27 mouse cellular contexts compared by ENCODE assay signal in the genomic region with DNA sequence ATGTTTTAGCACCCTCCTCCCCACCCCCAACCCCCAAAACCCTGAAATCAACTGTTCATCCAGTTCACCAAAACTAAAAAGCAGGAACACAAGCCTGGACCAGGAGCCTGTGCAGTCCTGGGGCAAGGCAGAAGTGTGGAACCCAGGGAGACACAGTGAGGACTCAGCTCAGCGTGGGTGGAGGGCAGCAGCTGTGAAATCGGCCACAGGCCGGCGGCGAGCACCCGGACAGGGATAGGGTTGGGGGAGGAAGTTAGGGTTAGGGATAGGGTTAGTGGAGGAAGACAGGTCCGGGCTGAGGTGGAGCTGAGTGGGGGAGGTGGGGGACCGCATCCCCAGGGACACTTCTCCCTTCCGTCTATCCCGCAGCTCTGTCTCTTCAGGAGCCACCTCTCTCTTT.
"Had no signal": no experiment of that assay in that cellular context is flagged by ENCODE, and none has a peak within 500 bp of the region (broad histone marks: within the 10 kb centered on the region; RNA-seq: fewer than 3 reads in every experiment).

No protein-coding gene starts in this region.

- H3K4me1 ChIP-seq: hindbrain, embryonic 10.5 days; hindbrain, embryonic 12.5 days; kidney, embryonic 15.5 days; liver, embryonic 15.5 days had no signal

- H3K9ac ChIP-seq: forebrain, postnatal 0 days; heart, embryonic 13.5 days; heart, embryonic 15.5 days; hindbrain, embryonic 12.5 days; hindbrain, embryonic 14.5 days; kidney, embryonic 15.5 days; liver, embryonic 13.5 days; liver, embryonic 15.5 days; liver, postnatal 0 days had no signal

- H3K4me3 ChIP-seq: heart, adult 2 months; heart, embryonic 13.5 days; heart, embryonic 15.5 days; hindbrain, embryonic 10.5 days; hindbrain, embryonic 12.5 days; kidney, embryonic 15.5 days; liver, embryonic 13.5 days; liver, embryonic 15.5 days had no signal

- DNase-seq: forebrain, postnatal 0 days; gastrocnemius, postnatal 25 days; heart, adult 2 months; heart, postnatal 14 days; heart, postnatal 4 days; kidney, adult 18-20 months; kidney, adult 8-10 months; kidney, postnatal 14 days; kidney, postnatal 4 days; layer of hippocampus, adult 9-11 months; layer of hippocampus, postnatal 36 days; liver; liver, embryonic 13.5 days; liver, postnatal 0 days had no signal

- ATAC-seq: forebrain, postnatal 0 days; hindbrain, embryonic 16.5 days; inflammation-experienced regulatory T-cells, adult 6 months; intestine, postnatal 0 days; liver, postnatal 0 days had no signal

- H3K36me3 ChIP-seq: heart, embryonic 13.5 days; heart, embryonic 15.5 days; hindbrain, embryonic 10.5 days; hindbrain, embryonic 12.5 days; kidney, embryonic 15.5 days; liver, embryonic 13.5 days; liver, embryonic 15.5 days had no signal

- H3K4me2 ChIP-seq: heart, embryonic 11.5 days; heart, embryonic 13.5 days; heart, embryonic 15.5 days; hindbrain, embryonic 12.5 days; hindbrain, embryonic 14.5 days; kidney, embryonic 15.5 days; liver, embryonic 11.5 days; liver, embryonic 13.5 days; liver, embryonic 15.5 days had no signal

- H3K27ac ChIP-seq: heart, adult 2 months; heart, embryonic 13.5 days; heart, embryonic 15.5 days; hindbrain, embryonic 10.5 days; hindbrain, embryonic 12.5 days; hindbrain, embryonic 14.5 days; kidney, embryonic 15.5 days; kidney, postnatal 0 days; liver, embryonic 13.5 days; liver, embryonic 15.5 days had no signal

- H3K9me3 ChIP-seq: heart, embryonic 13.5 days; heart, embryonic 15.5 days; hindbrain, embryonic 10.5 days; hindbrain, embryonic 12.5 days; kidney, embryonic 15.5 days; liver, embryonic 13.5 days; liver, embryonic 15.5 days had no signal

- H3K27me3 ChIP-seq: heart, embryonic 13.5 days; heart, embryonic 15.5 days; hindbrain, embryonic 12.5 days; kidney, embryonic 15.5 days; liver, embryonic 13.5 days; liver, embryonic 15.5 days had no signal
